Mouse (Mus musculus) ES-E14 (cell line): ENCODE results near the gene Acss1. TPM values are rescaled to one million over a fixed set of nuclear protein-coding genes. Genes with fewer than 3 reads are reported as not detected.

Experiments
- DNase-seq: peaks from one replicate; pipeline ENCODE4 v3.0.0-alpha.2; 2013; ENCODE audit warnings: low read depth, low spot score
- H3K27ac ChIP-seq: 2 replicates; pipeline ENCODE4 v1.5.1; 2012; ENCODE audit warnings: low read depth, mild to moderate bottlenecking, low read length, moderate library complexity, mixed read lengths; ENCODE audit not compliant: poor library complexity, insufficient read depth, severe bottlenecking
- H3K36me3 ChIP-seq: 2 replicates; pipeline ENCODE4 v1.6.1; 2012; ENCODE audit warnings: mild to moderate bottlenecking, low read length, moderate library complexity, mixed read lengths; ENCODE audit not compliant: control insufficient read depth, poor library complexity, insufficient read depth, severe bottlenecking
- H3K4me1 ChIP-seq, 2 experiments: fragments of 150-350 bp in 1 of 2; sonication (generic) in 1 of 2; 2 replicates each; pipeline ENCODE4 v1.6.1; 2012; ENCODE audit warnings: low read length in 2 of 2, mild to moderate bottlenecking in 1 of 2, mixed read lengths in 1 of 2; ENCODE audit not compliant: control insufficient read depth in 2 of 2, insufficient read depth in 2 of 2, poor library complexity in 1 of 2
- H3K4me3 ChIP-seq, 2 experiments: fragments of 150-350 bp in 1 of 2; sonication (generic) in 1 of 2; 2 replicates each; pipeline ENCODE4 v1.5.1; 2012; ENCODE audit warnings: low read length in 2 of 2, low read depth in 1 of 2, mild to moderate bottlenecking in 1 of 2, mixed read lengths in 1 of 2; ENCODE audit not compliant: insufficient read depth in 1 of 2, poor library complexity in 1 of 2, severe bottlenecking in 1 of 2
- H3K9ac ChIP-seq: 2 replicates; pipeline ENCODE4 v1.6.1; 2012; ENCODE audit warnings: low read depth, mild to moderate bottlenecking, low read length, mixed read lengths; ENCODE audit not compliant: poor library complexity, insufficient read depth, severe bottlenecking
- H3K9me3 ChIP-seq: fragments of 150-350 bp; sonication (generic); 2 replicates; pipeline ENCODE4 v1.6.1; 2012; ENCODE audit warnings: low read depth, mild to moderate bottlenecking, low read length; ENCODE audit not compliant: control insufficient read depth, insufficient read depth
- CHD2 ChIP-seq: IDR thresholded peaks from 2 replicates; pipeline ENCODE4 v1.6.1; 2014; ENCODE audit warnings: mild to moderate bottlenecking, low read depth, low read length, inconsistent platforms
- HCFC1 ChIP-seq: IDR thresholded peaks from 2 replicates; pipeline ENCODE4 v1.6.1; 2012; ENCODE audit warnings: low read length, inconsistent platforms, borderline replicate concordance; ENCODE audit not compliant: insufficient read depth
- MAFK ChIP-seq: IDR thresholded peaks from 2 replicates; pipeline ENCODE4 v1.6.1; 2014; ENCODE audit warnings: mild to moderate bottlenecking, low read depth, low read length, inconsistent platforms; ENCODE audit not compliant: insufficient read depth
- ZC3H11A ChIP-seq: IDR thresholded peaks from 2 replicates; pipeline ENCODE4 v1.6.1; 2012; ENCODE audit warnings: low read depth, mild to moderate bottlenecking, inconsistent platforms, low read length, borderline replicate concordance
- ZNF384 ChIP-seq: IDR thresholded peaks from 2 replicates; pipeline ENCODE4 v1.6.1; 2012; ENCODE audit warnings: low read depth, low read length, inconsistent platforms
- in situ Hi-C, 2 experiments: fragments of 600-800 bp; cut with MboI; formaldehyde crosslinking; loops; one replicate each; pipeline ENCODE4 v1.15.1; 2025; ENCODE audit warnings: low sequenced_read_pairs in 2 of 2, inconsistent platforms in 1 of 2; ENCODE audit not compliant: unreplicated experiment in 2 of 2
- total RNA-seq: library from RNA; depleted of rRNA; stranded (reverse); fragments of 300-350 nt; gene quantifications from 2 replicates; pipeline ENCODE4 v1.2.3, GENCODE M21; 2012

Acss1 gene
- total RNA-seq, 1 experiment, result 3.2 TPM

DNA sequence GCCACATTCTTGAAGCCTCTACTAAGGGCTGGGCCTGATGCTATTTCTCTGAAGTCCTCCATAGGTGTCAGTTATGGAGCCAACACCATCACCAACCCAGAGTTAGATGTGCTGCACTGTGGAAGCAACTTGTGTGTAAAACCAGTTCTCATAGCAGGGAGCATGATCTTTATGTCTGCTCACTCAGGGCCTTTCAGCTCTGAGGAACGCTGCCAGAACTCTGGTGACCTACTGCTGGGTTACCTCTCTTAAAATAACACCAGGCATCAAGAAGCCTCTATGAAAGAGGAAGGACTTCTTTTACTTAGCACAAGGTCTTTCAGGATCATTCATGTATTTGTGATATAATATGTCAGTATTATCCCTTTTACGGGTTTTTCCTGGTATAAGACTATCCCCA lies 66.1 kb downstream of the Acss1 start:
- Histone ChIP-seq H3K9me3 (no peaks in the 10 kb centered on the region), H3K9ac (no peak overlapping the region), H3K36me3 (no peaks in the 10 kb centered on the region), H3K27ac (no peak overlapping the region), H3K4me1 (no peaks in the 10 kb centered on the region), H3K4me3 (no peak overlapping the region)
- TF ChIP-seq ZNF384 (no peak), CHD2 (no peak), MAFK (no peak), HCFC1 (no peak), ZC3H11A (no peak)
- in situ Hi-C loops, result no loop called here
- DNase-seq, result no peak

DNA sequence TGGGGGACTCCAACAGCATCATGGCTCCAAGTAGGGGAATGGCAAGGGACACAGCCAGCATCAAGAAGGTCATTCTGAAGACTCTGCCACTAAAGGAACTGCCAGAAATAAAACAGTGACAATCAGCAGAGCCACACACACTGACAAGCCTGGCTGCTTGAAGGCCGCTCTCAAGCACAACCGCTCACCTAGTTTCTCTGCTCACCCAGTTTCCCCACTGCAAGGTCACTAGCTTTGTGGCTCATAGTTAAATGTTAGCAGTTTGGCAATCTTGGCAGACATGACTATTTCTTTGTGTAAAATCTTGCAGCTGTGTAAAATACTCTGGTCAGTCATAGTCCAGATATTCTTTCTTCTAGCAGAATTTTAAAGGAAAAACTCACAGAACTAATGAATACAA lies 68.0 kb downstream of the Acss1 start:
- Histone ChIP-seq H3K4me1 (no peaks in the 10 kb centered on the region), H3K36me3 (no peaks in the 10 kb centered on the region; the same call in 1 of the 2 replicates), H3K9me3 (no peaks in the 10 kb centered on the region), H3K27ac (no peak overlapping the region), H3K4me3 (no peak overlapping the region), H3K9ac (no peak overlapping the region)
- no peak for DNase-seq
- TF ChIP-seq ZNF384, result no peak
- TF ChIP-seq MAFK, result no peak
- TF ChIP-seq CHD2, result no peak
- TF ChIP-seq HCFC1, result no peak
- TF ChIP-seq ZC3H11A, result no peak
- in situ Hi-C loops, result no loop called here

DNA sequence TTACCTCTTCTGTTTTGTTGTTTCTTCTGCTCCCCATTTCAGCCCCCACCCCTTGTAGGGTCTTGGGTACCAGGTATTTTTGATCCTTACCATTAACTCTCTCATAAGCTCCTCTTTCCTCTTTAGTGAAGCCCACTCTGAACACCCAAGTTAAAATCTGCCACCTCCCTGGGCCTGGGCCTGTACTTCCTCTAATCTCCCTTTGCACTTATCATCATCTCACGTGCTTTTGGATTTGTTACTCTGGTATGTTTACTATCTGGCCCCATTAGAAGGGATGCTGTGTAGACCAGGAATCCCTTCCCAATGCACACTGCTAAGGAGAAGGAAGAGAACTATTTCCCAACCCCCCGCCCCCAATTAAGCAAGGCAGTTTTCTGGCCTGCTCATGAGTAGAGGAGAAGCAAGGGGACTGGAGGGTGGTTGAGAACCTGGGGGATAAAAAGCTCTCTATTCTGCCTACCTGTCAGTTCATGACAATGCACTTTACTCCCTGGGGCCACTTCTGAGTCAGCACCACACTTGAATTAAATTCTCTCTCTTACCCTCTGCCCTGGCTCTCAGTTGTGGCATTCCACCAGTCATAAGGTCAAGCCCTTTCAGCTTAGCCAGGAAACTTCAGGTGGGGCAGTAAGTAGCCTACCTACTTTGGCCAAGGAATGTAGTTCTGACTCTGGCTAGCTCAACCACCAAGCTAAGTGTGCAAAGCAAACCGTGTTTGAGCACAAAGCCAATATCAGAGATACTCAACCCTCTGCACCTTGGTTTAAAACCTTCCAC lies 72.7 kb downstream of the Acss1 start:
- in situ Hi-C loops, result no loop called here
- Histone ChIP-seq H3K9ac (no peak overlapping the region), H3K27ac (no peak overlapping the region), H3K36me3 (peaks cover 3% of the 10 kb centered on the region), H3K4me1 (no peaks in the 10 kb centered on the region), H3K4me3 (no peak overlapping the region), H3K9me3 (no peaks in the 10 kb centered on the region)
- DNase-seq, result no peak
- no peak for TF ChIP-seq MAFK
- no peak for TF ChIP-seq HCFC1
- TF ChIP-seq CHD2, result no peak
- no peak for TF ChIP-seq ZNF384
- TF ChIP-seq ZC3H11A, result no peak

DNA sequence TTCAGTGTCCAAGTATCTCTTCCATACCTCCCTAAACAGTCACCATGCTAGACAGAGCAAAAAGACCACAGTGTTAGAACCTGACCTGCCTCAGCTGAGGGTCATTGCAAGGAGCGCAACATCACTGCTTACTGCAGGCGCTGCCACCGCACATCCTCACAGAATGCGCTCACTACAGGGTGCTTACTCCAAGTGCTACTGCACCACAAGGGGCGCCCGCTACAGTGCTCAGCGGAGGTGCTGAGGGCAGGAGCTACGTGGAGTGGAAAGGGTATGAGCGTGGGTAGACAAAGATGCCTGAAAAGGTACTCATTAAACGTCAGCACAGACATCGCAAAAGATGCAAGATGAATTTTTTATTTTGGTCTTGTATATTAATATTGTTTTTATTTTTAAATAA lies 79.2 kb downstream of the Acss1 start:
- no peak for TF ChIP-seq ZC3H11A
- no peak for TF ChIP-seq MAFK
- no peak for TF ChIP-seq HCFC1
- no peak for TF ChIP-seq CHD2
- TF ChIP-seq ZNF384, result no peak
- peaks cover 3% of the 10 kb centered on the region for H3K36me3 ChIP-seq
- H3K4me1 ChIP-seq, result no peaks in the 10 kb centered on the region
- no peak overlapping the region for H3K4me3 ChIP-seq
- no peaks in the 10 kb centered on the region for H3K9me3 ChIP-seq
- in situ Hi-C loops, result no loop called here
- H3K27ac ChIP-seq, result no peak overlapping the region
- H3K9ac ChIP-seq, result no peak overlapping the region
- DNase-seq, result peak; percentile 16

DNA sequence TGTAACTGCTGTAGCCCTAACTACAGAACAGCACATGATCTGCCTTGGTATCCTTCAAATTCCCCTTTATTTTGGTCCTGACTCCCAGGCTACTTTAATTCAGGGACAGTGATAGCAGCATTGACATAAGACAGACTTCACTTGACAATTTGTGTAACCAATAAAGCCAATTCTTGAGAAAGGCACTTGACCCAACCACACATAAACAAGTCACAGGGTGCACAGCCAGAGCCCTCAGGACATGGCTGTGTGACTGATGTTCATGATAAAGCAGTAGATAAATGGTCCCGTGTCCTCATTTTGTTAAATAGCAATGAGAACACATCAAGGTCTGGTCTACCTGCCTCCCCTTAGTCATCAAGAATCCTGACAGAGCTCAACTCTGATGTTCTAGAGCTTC lies 88.7 kb downstream of the Acss1 start:
- no peak for DNase-seq
- in situ Hi-C loops, result no loop called here
- H3K4me3 ChIP-seq, result no peak overlapping the region
- H3K4me1 ChIP-seq, result no peaks in the 10 kb centered on the region
- peaks cover 4% of the 10 kb centered on the region; the same call in 1 of the 2 replicates for H3K36me3 ChIP-seq
- TF ChIP-seq HCFC1, result no peak
- TF ChIP-seq ZNF384, result no peak
- no peak for TF ChIP-seq ZC3H11A
- TF ChIP-seq CHD2, result no peak
- TF ChIP-seq MAFK, result no peak
- no peaks in the 10 kb centered on the region for H3K9me3 ChIP-seq
- H3K9ac ChIP-seq, result no peak overlapping the region
- no peak overlapping the region for H3K27ac ChIP-seq
